Comparison of ENCODE assay signal across 9 mouse cellular contexts in the genomic region with DNA sequence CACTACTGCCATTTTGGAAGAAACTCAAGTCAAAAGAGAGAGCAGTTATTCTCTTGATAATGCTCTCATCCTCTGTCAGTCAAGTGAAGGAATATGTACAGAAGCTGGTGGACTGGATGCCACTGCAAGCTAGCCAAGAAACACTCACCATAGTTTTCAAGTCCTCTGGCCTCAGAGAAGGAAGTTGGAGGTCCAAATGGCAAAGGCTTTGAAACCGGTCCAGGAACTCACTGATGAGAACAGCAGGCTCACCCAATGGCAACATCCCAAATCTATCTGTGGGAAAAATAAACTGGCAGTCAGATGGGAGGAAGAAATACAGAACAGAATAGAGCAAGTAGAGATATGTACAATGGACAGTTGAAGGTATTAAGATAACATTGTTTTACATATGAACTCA. TPM values are rescaled to one million over a fixed set of nuclear protein-coding genes. Genes with fewer than 3 reads are reported as not detected.
DNase-seq lines count a peak whose midpoint lies in the region; ATAC-seq lines count a peak whose summit lies in the region.
"Had no signal": no experiment of that assay in that cellular context is flagged by ENCODE, and none has a peak within 500 bp of the region (broad histone marks: within the 10 kb centered on the region; RNA-seq: fewer than 3 reads in every experiment).

No protein-coding gene starts in this region.

- DNase-seq in cerebellum, adult 11-12 months = peak; percentile 51
- DNase-seq in cerebellum, postnatal 4 days (ENCODE audit: low spot score in 2 of 2) = no peak
- DNase-seq in Muller cell, postnatal 12 days (ENCODE audit: inconsistent ontology term) = peak; percentile 35
- DNase-seq in gastrocnemius, postnatal 14 days = peak; percentile 51
- peak; percentile 59 to 66 for DNase-seq in heart, postnatal 36 days
- no peak for DNase-seq in MN1 (ENCODE audit: low spot score)
- no peak for DNase-seq in thymus, postnatal 25 days

- peaks cover 85% of the 10 kb centered on the region for H3K36me3 ChIP-seq in neural tube, embryonic 15.5 days

- WGBS in neural tube, embryonic 15.5 days = 91% methylated on average over 1 of the region's 1 CpGs

- H3K4me2 ChIP-seq in neural tube, embryonic 15.5 days = no peak overlapping the region
- H3K4me2 ChIP-seq: limb, embryonic 15.5 days had no signal

- no peak overlapping the region for H3K27ac ChIP-seq in neural tube, embryonic 15.5 days (replicated peaks)
- H3K27ac ChIP-seq: limb, embryonic 15.5 days had no signal

- no peaks in the 10 kb centered on the region for H3K27me3 ChIP-seq in neural tube, embryonic 15.5 days (replicated peaks)
- H3K27me3 ChIP-seq: limb, embryonic 15.5 days had no signal

- H3K4me3 ChIP-seq in neural tube, embryonic 15.5 days (replicated peaks) = no peak overlapping the region
- H3K4me3 ChIP-seq: limb, embryonic 15.5 days had no signal

- ATAC-seq in neural tube, embryonic 15.5 days (ENCODE audit: low FRiP score) = no peak

- no peaks in the 10 kb centered on the region for H3K9me3 ChIP-seq in neural tube, embryonic 15.5 days (replicated peaks)
- H3K9me3 ChIP-seq: limb, embryonic 15.5 days had no signal

- H3K9ac ChIP-seq in neural tube, embryonic 15.5 days (replicated peaks) = no peak overlapping the region
- H3K9ac ChIP-seq: limb, embryonic 15.5 days had no signal

- intact Hi-C loops in gastrocnemius, postnatal 14 days (cut with DNase I; ENCODE audit: low total_unique reads) = no loop called here
- intact Hi-C loops in heart, postnatal 36 days (cut with DNase I) = no loop called here

- no peaks in the 10 kb centered on the region for H3K4me1 ChIP-seq in neural tube, embryonic 15.5 days
- H3K4me1 ChIP-seq: limb, embryonic 15.5 days had no signal

RNA-seq across cellular contexts. Expression of a gene that starts 15.0 kb away (rescaled TPM):
- total RNA-seq in gastrocnemius, postnatal 14 days (2021) = 10 to 100 TPM; 12.3 to 15.7 TPM
- total RNA-seq in heart, postnatal 36 days (2021) = 10 to 100 TPM; 14.7 to 14.8 TPM
- polyA plus RNA-seq in neural tube, embryonic 15.5 days (2015; fragmentation: Nextera tagmentation; extraction: Ambion mirVana) = 56.2 and 59.2 TPM in 2 replicates

RNA-seq across cellular contexts. Expression of a gene that starts 25.9 kb away (rescaled TPM):
- total RNA-seq in gastrocnemius, postnatal 14 days (2021) = 10 to 100 TPM; 45.0 to 50.2 TPM
- 10 to 100 TPM; 50.6 to 55.2 TPM for total RNA-seq in heart, postnatal 36 days (2021)
- 27.6 and 29.4 TPM in 2 replicates for polyA plus RNA-seq in neural tube, embryonic 15.5 days (2015; fragmentation: Nextera tagmentation; extraction: Ambion mirVana)

Comparison
In these comparisons a context has a peak if more than half of its experiments do, and no peak if none do; other contexts are left out.
1. DNase-seq: peak in cerebellum, adult 11-12 months (single experiment), Muller cell, postnatal 12 days (single experiment), gastrocnemius, postnatal 14 days (single experiment) and heart, postnatal 36 days (2 of 2); none in cerebellum, postnatal 4 days (0 of 2), MN1 (single experiment) and thymus, postnatal 25 days (single experiment).